Mouse (Mus musculus) kidney, adult 9 months (tissue): ENCODE measurements around the gene Lrrc42.

ENCODE experiments used
- DNase-seq: peaks from one replicate; pipeline ENCODE4 v3.0.0; 2022

Lrrc42 gene

DNA sequence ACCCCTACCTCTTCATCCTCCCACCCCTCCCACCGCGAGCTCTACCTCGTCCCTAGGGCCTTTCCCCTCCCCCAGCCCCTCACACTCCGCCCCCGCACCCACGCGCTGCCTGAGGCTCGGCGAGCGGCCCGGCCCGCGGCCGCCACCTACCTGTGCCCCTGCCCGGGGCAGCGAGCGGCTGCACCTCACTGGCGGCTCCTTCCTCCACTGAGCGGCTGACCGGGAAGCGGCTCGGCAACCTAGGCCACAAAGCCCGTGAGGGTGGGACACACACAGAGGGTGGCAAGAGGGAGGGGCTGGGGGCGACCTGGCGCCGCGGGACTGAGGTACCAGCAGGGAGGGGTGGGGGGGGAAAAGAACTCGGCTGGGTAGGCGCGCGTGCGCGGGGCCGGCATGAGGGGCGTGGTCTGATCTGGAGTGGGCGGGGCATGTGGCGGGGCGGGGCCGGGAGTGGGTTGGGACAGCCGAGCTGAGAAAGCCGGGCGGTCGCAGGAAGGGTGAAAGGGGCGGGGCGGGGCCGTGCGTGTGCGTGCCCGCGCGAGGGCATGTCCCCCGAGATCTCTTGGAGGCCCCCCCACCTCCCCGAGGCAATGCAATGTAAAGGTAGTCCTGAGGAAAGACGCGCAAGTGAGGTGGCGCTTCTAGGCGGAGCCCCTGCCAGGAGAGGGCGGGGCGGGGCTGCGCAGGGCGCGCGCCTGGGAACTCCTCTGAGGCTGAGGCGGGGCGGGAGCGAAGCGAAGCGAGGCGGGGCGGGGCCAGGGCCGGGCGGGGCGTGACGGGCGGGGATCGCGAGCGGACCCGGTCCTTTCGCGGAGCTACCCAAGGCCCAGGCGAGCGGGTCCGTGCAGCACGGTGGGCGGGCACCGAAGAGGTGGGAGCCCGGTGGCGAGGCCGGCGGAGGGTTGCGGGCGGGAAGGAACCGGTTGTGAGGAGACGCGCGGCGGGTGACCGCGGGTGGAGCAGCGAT, at the start of gene Lrrc42, which contains the start of gene Hspb11:
Gene Lrrc42, minus strand, starts transcription at position 408 of the 967 bp plus-strand sequence.
Gene Hspb11, plus strand, starts transcription at position 469 of the 967 bp plus-strand sequence.
- DNase-seq: peak; percentile 96

DNA sequence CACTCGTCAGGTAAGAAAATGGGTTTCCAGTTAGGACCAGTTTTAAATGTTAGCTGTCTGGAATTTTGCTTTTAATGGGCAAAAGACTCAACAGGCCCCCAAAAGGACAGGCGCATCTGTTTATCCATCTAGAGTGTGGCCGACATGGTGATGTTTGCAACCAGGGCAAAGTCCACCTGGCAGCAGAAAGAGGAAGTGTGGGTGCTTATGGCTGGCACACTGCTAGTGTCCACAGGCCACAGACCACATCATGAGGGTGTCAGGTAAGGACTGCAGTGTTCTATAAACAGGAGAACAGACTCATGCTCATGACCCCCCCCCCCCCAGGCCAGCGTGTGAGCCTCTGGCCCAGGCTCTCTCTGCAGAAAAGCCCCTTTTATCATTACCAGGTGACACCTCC, 49.5 kb upstream of the Lrrc42 start:
- DNase-seq: peak; percentile 78

- no peak for DNase-seq
These were observed 48.9 kb upstream of the Lrrc42 start for GRCm38 (mm10) chr4:107302221-107302620.

GRCm38 (mm10) chr4:107300902-107301555, 47.7 kb upstream of the Lrrc42 start:
- no peak for DNase-seq

DNA sequence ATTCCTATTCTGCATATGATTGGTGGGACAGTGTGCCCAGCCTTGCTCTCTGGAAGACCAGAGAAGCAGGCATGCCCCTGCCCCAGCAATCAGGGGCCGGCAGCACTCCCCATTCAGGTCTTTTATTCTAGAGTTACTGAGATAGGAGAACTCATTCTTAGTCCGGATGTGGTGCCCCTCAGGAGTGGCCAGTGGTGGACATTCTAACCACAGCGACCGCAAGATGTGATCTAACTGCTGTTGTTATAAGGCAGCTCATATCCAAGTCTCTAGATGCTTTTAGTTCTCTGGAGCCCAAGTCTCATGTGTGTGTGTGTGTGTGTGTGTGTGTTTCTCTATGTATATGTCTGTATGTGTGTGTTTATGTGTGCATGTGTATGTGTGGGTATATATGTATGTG, 47.0 kb upstream of the Lrrc42 start:
- DNase-seq: no peak

DNA sequence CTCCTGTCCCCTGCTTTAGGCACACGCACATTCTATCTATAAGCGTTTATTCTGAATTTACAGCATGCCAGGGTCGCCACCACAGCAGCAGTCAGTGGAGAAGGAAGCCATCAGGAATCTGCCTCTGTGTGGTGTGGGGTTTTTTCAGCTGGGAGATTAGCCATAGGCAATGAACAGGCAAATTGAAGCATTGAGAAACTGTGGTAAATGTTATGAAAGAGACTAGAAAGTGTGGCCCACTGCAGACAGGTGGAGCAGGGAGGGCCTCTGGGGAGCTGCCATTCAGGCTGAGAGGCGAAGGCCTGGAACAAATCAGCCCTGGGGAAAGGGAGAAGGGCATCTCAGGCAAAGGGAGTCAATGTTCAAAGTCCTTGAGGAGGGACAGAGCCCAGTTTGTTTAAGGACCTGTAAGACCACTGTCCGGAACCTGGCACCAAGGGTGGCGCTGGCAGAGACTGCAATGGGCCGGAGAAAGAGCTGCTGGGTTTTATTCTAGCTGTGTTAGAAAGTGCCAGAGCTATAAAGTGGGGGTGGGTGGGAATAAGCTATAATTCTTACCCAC, 46.5 kb upstream of the Lrrc42 start:
- peak; percentile 83 for DNase-seq

- DNase-seq: peak; percentile 64
These were observed 44.8 kb upstream of the Lrrc42 start for GRCm38 (mm10) chr4:107298071-107298606.

DNA sequence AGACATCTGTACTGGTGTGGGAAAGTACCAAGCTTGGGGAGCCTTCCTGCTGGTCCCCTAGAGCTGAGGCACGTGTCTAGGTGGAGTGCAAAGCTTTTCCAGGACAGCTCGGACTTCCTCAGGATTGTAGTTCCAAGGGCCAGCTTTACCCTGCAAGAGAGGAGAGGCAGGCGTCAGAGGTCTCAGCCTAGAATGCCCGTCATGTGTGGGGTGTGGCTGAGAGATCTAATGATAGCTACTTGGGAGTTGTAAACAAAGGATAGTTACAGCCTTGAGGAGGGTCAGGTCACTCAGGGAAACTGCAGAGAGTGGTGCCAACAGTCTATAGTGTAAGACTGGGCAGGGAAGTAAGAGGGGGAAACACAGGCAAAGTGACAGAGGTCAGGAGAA, 38.9 kb upstream of the Lrrc42 start:
- DNase-seq: peak; percentile 31

GRCm38 (mm10) chr4:107291611-107292272, 38.4 kb upstream of the Lrrc42 start:
- no peak for DNase-seq

GRCm38 (mm10) chr4:107287517-107287916, 34.2 kb upstream of the Lrrc42 start:
- DNase-seq: no peak

GRCm38 (mm10) chr4:107286386-107286785, 33.1 kb upstream of the Lrrc42 start:
- no peak for DNase-seq

DNA sequence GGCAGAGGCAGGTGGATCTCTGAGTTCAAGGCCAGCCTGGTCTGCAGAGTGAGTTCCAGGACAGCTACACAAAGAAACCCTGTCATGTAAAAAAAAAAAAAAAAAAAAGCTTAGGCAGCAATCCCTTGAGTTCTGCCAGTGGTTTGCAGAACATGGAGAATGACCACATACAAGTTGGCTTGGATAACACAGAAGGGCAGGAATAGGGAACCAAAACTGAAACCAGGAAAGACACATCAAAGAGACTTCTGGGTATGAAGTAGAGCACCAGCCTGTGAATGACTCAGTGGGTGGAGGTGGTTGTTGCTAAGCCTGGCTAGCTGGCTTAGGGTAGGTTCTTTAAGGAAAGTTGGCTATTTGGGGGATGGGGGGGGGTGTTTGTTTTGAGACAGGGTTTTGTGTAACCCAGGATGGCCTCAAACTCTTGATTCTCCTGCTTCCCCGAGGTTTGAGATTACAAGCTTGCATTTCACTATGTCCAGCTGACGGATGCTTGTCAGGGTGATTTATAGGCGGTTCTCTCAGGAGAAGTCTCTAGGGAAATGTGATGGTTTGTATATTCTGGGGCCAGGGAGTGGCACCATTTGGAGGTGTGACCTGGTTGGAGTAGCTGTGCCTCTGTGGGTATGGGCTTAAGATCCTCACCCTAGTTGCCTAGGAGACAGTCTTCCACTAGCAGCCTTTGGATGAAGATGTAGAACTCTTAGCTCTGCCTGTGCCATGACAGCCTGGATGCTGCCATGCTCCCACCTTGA, 32.3 kb upstream of the Lrrc42 start:
- DNase-seq: no peak

DNA sequence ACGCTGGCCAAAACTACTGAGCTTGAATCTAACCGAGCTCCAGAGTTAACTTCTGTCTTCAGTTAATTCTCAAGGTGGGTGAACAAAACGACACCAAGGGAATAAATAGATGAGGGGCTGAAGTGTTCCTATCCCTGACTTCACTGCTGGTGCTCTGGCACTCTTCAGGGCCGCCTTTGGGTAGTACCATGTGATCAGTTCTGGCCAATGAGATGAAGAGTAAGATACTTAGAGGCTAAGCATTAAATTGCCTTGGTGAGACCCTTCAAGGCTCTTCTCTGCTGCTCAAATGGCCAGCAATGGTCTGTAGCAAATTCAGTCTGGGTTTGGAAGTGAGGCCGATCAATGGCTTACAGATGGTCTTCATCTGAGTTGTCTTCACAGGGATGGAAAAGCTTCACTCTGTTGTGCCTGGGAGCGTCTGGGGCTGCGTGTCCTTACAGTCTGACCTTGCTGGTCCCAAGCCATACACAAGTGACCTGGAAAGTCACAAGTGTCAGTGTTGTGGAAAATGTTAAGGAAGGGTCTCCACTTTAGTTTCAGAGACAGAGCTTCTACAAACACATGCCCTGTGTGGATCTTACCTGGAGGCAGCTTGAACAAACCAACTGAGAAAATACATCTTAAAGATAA, 27.6 kb upstream of the Lrrc42 start:
- DNase-seq: no peak

DNA sequence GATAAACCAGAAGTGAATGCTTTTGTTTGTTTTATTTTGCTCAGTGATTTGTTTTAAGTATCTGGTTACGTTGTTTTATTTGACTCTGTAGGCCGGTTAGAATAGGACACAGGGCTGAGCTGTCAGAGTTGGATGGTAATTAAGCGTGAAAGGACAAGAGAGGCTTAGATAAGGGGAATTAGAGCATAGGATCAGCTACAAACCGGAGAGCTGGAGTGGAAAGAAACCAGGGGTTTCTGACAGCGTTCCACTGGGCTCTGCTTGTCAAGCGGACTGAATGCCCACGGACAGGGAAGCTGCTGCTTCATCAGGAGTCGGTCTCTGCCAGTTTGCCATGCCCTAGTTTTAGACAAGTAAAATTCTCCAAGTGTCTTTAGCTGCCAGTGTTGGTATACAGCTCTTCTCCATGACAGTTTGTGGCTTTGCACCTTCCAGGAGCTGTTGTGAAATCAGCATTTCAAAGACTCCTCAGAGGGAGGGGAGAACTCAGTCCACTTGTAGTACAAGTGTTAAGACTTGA, 24.9 kb upstream of the Lrrc42 start:
- no peak for DNase-seq

DNA sequence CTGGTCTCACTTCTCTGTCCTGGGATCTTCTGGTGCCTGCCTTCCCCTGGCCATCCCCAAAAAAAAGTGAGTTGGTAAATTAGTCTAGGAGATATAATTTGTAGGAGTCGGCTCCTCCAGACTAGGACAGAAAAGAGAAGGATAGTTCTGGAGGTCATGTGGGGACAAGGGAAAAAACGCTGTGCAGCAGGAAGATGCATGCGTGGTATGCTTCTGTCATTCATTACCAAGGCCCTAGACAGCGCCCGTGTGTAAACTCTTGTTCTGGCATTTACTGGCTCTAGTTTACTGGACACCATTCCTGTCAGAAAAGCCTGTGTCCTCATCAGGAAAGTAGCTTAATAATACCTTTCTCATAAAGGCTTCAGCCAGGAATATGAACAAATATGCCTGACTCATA, 21.2 kb upstream of the Lrrc42 start:
- peak; percentile 51 for DNase-seq

- no peak for DNase-seq
These were observed 20.4 kb upstream of the Lrrc42 start for GRCm38 (mm10) chr4:107273683-107274082.

- no peak for DNase-seq
These were observed 6.7 kb upstream of the Lrrc42 start for GRCm38 (mm10) chr4:107260001-107260400.

- no peak for DNase-seq
These were observed 1.1 kb upstream of the Lrrc42 start for GRCm38 (mm10) chr4:107254414-107254813.

DNA sequence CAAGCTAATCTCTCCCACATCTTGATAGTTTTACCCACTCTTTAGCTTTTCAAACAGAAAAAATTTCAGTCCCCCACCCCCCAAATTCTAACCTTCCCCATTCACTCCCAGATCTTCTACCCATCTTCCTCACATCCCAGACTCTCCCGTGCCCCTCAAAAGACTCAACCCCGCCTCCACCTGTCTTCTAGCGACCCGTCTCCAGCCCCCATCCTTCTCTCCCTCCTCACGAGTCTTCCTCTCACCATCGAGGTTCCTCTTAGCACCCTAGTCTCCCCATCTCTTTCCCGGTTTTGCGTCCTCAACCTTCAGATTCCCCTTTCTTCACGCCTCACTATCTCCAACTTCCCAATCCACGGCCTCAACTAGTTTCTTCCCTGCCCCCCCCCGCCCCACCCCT, 810 bp downstream of the Lrrc42 start:
- DNase-seq: no peak

GRCm38 (mm10) chr4:107250494-107250893, 2.8 kb downstream of the Lrrc42 start:
- peak; percentile 74 for DNase-seq

GRCm38 (mm10) chr4:107249471-107249870, 3.9 kb downstream of the Lrrc42 start:
- DNase-seq: no peak
